Mouse (Mus musculus) ovary, postnatal 10 days (tissue): ENCODE data around the gene Gm20388.

Experiments
- DNase-seq: peaks from one replicate; pipeline ENCODE4 v3.0.0; 2022; ENCODE audit warnings: low spot score

Gm20388 gene

GRCm38 (mm10) chr8:121092627-121093026 lies 1182.0 kb downstream of the Gm20388 start:
- peak; percentile 83 for DNase-seq

GRCm38 (mm10) chr8:121093496-121093895 lies 1182.9 kb downstream of the Gm20388 start:
- no peak for DNase-seq

DNA sequence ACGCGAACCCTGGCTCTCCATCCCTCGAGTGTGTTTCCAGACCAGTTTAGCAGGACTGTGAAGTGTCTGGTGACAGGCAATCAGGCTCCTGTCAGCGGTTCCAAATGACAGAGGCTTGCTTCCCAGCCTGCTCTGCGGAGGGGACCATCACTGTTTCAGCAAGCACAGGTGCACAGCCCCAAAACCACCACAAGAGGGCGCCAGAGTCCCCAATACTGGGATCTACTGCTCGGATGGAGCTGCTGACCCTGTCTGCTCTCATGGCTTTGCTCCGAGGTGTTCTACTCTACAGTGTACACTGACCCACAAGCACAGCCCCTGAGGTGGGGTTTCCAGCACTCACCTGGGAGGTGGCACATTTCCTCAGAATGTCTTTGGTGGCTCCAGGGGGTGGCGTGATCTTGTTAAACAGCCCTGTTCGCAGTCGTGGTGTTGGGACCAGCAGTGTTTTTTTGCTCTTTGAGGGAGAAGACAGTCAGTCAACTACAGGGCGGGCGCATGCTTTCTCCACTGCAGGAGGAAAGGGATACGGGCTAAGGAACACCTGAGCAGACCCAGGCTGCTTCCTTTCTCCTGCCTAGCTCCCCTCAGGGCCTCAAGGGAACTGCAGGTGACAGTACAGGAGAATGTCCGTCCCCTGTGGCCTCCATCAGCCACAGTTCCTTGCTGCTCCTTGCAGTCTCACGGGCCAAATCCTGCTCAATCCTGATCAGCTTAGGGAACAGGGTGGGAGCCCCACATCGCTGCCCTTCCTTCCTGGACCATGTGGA lies 1193.6 kb downstream of the Gm20388 start:
- peak; percentile 49 for DNase-seq

GRCm38 (mm10) chr8:121107668-121108656 lies 1197.3 kb downstream of the Gm20388 start, which contains the start of gene Mthfsd:
Gene Mthfsd, minus strand, starts transcription at chr8:121108392.
- DNase-seq = peak; percentile 99

DNA sequence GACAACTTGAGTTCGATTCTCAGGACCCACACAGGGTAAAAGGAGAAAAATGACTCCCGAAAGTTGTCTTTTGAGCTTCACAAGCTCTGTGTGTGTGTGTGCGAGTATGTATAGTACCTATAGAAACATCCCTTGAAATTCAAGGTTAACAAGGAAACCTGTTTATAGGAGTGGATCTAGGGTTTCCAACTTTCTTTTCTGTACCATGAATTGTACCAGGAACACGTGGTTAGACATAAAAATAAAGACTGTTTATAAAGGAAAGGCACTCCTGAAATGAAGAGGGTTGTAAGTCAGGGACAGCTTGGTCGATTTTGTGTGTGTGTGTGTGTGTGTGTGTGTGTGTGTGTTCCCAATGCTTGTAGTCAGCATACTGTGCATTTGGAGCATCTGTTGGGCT lies 1198.0 kb downstream of the Gm20388 start:
- no peak for DNase-seq

GRCm38 (mm10) chr8:121111145-121111907 lies 1200.7 kb downstream of the Gm20388 start:
- no peak for DNase-seq

GRCm38 (mm10) chr8:121113261-121113660 lies 1202.6 kb downstream of the Gm20388 start:
- DNase-seq = peak; percentile 98

DNA sequence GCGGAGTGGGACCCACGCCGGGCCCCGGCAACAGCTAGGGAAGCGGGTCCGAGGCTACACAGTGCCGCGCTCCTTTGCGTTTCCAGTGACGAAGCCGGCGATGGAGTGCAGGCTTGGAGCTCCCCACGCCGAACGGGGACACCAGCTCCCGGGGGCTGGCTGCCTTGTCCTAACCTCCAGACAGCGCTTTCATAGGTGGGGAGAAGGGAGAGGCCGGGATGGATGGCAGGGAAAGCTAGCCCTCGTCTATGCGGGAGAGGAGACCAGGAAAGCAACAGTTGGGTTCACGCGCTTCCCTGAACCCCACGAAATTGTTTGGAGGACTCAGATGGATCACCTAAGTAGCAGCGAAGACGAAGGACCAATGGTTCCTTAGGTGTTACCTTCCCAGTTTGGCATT lies 1204.5 kb downstream of the Gm20388 start:
- DNase-seq = no peak

- DNase-seq = peak; percentile 46
Observed at GRCm38 (mm10) chr8:121115948-121116347, 1205.3 kb downstream of the Gm20388 start, which contains the start of gene Foxc2. Gene Foxc2, plus strand, starts transcription at chr8:121116171.

- DNase-seq = no peak
Observed at GRCm38 (mm10) chr8:121116591-121117185, 1206.0 kb downstream of the Gm20388 start.

DNA sequence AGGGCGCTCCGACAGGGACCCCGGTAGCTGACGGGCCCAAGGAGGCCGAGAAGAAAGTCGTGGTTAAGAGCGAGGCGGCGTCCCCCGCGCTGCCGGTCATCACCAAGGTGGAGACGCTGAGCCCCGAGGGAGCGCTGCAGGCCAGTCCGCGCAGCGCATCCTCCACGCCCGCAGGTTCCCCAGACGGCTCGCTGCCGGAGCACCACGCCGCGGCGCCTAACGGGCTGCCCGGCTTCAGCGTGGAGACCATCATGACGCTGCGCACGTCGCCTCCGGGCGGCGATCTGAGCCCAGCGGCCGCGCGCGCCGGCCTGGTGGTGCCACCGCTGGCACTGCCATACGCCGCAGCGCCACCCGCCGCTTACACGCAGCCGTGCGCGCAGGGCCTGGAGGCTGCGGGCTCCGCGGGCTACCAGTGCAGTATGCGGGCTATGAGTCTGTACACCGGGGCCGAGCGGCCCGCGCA lies 1206.6 kb downstream of the Gm20388 start:
- no peak for DNase-seq

DNA sequence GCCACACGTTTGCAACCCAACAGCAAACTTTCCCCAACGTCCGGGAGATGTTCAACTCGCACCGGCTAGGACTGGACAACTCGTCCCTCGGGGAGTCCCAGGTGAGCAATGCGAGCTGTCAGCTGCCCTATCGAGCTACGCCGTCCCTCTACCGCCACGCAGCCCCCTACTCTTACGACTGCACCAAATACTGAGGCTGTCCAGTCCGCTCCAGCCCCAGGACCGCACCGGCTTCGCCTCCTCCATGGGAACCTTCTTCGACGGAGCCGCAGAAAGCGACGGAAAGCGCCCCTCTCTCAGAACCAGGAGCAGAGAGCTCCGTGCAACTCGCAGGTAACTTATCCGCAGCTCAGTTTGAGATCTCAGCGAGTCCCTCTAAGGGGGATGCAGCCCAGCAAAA lies 1207.3 kb downstream of the Gm20388 start:
- no peak for DNase-seq

- DNase-seq = no peak
Observed at GRCm38 (mm10) chr8:121118634-121119420, 1208.2 kb downstream of the Gm20388 start.

DNA sequence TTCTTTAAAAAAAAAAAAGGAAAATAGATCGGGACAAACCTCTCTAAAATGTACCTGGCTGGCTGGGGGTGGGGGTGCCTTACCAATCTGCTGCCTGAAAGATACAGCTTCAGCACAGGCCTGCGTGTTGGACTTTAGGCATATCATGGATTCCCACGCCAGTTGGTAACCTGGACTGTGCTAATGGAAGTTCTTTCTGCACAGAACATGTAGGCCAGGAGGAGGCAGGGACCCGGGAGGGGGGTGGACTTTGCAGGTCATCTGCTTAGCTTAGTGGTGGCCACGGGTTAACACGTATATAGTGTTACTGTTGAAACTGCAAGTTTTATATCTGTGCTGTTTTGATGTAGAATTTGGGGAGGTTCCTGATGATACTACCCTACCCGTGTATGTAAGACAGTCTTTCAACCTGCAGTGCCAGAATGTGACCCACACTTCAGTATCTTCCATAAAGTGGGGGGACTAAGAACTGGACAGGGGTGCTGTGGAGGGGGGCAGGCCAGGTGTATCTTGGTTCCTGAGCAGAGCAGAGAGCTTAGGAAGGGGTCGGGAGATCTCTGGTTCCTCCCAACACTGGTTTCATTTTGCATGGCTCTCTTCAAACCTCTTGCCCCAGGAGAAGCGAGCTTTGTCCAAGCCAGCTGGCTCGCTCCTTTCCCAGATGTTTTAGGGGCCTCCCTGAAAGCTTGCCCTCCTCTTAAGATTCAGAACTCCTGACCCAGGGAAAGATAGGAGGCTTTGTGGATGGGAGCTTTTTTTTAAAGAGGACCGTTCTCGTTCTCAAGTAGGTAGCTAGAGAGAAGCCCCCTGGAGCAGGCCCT lies 1209.2 kb downstream of the Gm20388 start:
- no peak for DNase-seq

DNA sequence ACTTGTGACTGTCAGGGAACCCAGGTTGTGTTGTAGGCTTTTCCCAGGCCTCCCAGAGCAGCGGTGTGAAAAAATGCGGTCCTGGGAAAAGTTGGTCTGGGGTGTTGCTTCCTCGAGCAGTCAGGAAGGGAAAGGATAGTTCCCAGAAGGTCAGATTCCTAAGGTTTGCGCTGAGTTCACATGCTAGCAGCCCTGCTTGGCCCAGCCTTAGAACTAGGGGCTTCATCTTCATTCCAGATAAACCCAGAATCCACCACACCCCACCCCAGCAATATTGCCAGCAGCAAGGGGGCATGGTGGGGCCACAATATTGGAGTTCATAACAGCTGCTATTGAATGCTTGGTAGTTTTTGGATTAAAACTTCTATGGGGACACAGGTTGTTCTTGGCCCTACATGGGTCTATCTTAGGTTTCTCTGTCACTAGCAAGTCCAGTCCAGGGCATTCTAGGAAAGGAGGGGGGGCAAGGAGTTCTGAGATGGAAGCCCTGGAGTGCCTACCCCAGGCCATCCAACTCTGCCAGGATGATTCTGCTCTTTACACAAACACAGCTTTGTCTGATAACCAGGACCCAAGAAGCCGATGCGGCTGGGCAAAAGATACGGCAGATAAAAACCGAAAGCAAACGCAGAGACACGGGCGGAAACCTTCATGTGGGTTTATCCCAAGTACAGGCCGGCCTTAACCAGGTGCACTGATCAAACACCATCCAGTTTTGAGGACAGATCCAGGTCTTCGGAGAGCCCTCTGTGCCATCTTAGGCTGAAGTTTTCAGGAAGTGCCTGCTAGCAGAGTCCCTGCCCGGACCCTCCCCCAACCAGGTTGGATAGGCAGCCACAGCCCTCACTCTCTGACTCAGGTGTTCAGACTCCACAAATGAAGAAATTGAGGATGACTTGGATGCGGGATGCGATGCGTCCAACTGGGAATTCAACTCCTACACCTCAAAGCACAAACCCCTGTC lies 1210.1 kb downstream of the Gm20388 start:
- DNase-seq = no peak

DNA sequence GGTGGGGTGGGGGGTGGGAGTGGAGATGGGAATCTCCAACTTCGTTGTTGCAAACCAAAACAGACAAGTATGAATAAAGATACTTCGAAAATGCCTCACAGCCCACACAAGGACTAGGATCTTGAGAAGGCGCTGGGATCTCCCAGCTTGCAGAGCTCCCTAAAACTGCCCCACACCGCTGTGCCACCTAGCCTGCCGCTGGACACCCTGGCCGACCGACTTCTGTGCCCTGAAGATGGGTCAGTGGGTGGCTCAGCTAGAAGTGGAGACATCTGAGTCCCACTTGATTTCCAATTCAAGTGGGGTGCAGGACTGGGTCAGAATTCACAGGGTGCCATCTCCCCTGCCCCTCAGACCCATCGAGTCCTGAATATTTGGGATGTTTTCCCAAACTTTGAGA lies 1211.1 kb downstream of the Gm20388 start:
- no peak for DNase-seq

DNA sequence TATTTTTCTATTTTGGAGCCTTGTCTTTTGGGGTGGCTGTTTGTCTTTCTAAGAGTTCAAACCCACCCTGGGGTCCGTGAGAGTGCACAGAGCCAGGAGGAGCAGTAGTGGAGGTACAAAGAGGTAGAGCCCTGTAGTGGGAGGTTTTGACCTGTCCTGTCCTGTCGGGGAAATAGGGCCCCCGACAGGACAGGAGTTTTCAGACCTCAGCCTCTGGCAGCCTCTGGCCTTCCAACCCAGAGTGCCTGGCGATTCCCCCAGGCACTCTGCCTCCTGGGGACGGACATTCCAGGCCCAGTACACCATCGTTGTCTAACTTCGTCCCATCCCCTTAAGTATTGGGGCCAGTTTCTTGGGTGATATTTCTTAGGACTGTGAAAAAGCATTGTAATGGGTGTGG lies 1211.7 kb downstream of the Gm20388 start:
- DNase-seq = no peak

- DNase-seq = no peak
Observed at GRCm38 (mm10) chr8:121123113-121123512, 1212.5 kb downstream of the Gm20388 start.
